Mouse (Mus musculus) kidney, postnatal 0 days (tissue): ENCODE data around the gene Gprasp2. TPM values are rescaled to one million over a fixed set of nuclear protein-coding genes. Genes with fewer than 3 reads are reported as not detected.
A peak's percentile ranks its signal among the peaks of the same experiment; 100 is the strongest.
"Not testable (repeated sequence)": the region's sequence is repeated elsewhere in the genome, so short reads cannot be mapped to it uniquely, and the experiment has no call there.

Experiments used
- ATAC-seq: fragments of 200-750 bp; cut with Nextera tagmentation; replicated peaks from 2 replicates; pipeline ENCODE4 v1.8.0; 2017; ENCODE audit warnings: low read depth, moderate number of reproducible peaks, moderate TSS enrichment, moderate library complexity; ENCODE audit not compliant: low FRiP score
- DNase-seq: peaks from one replicate; pipeline ENCODE4 v3.0.0-alpha.2; 2016; ENCODE audit warnings: low spot score
- H3K27ac ChIP-seq: fragments of 300-500 bp; sonication (generic); 2 replicates; pipeline ENCODE4 v1.5.1; 2014; ENCODE audit warnings: mild to moderate bottlenecking
- H3K27me3 ChIP-seq: fragments of 300-500 bp; sonication (generic); 2 replicates; pipeline ENCODE4 v1.6.1; 2014; ENCODE audit warnings: low read length, mixed read lengths; ENCODE audit not compliant: insufficient read depth
- H3K36me3 ChIP-seq: fragments of 300-500 bp; sonication (generic); 2 replicates; pipeline ENCODE4 v1.6.1; 2014; ENCODE audit warnings: low read length, mixed read lengths; ENCODE audit not compliant: insufficient read depth
- H3K4me1 ChIP-seq: fragments of 300-500 bp; sonication (generic); replicated peaks from 2 replicates; pipeline ENCODE4 v1.6.1; 2014; ENCODE audit warnings: antibody characterized with exemption, low read length, mixed read lengths; ENCODE audit not compliant: insufficient read depth
- H3K4me2 ChIP-seq: fragments of 300-500 bp; sonication (generic); 2 replicates; pipeline ENCODE4 v1.6.1; 2014; ENCODE audit warnings: mild to moderate bottlenecking, low read length, moderate library complexity, mixed read lengths
- H3K4me3 ChIP-seq: fragments of 300-500 bp; sonication (generic); replicated peaks from 2 replicates; pipeline ENCODE4 v1.5.1; 2014; ENCODE audit warnings: low read depth, low read length
- H3K9ac ChIP-seq: fragments of 300-500 bp; sonication (generic); 2 replicates; pipeline ENCODE4 v1.6.1; 2014; ENCODE audit warnings: low read depth, low read length
- H3K9me3 ChIP-seq: fragments of 300-500 bp; sonication (generic); replicated peaks from 2 replicates; pipeline ENCODE4 v1.6.1; 2016; ENCODE audit warnings: low read length, inconsistent platforms, mixed read lengths
- CTCF ChIP-seq: IDR thresholded peaks from 2 replicates; pipeline ENCODE4 v1.5.1; 2016; ENCODE audit warnings: antibody characterized with exemption, low read depth, mild to moderate bottlenecking, moderate library complexity
- WGBS: fragments of 180-500 bp; shearing (Covaris S2); extraction: QIAGEN DNeasy Blood & Tissue Kit; methylation state at CpG from one replicate; pipeline ENCODE4 v1.1.7; 2014; 5-methylcytosine and 5-hydroxymethylcytosine counted together
- polyA plus RNA-seq: library from polyadenylated mRNA; unstranded; fragments of >200 nt; fragmentation: Nextera tagmentation; extraction: Ambion mirVana; gene quantifications from 2 replicates; pipeline ENCODE4 v1.2.1, GENCODE M21; 2015

The Gprasp2 gene
- polyA plus RNA-seq, 1 experiment from 2014 or later, result 14.1 TPM

DNA sequence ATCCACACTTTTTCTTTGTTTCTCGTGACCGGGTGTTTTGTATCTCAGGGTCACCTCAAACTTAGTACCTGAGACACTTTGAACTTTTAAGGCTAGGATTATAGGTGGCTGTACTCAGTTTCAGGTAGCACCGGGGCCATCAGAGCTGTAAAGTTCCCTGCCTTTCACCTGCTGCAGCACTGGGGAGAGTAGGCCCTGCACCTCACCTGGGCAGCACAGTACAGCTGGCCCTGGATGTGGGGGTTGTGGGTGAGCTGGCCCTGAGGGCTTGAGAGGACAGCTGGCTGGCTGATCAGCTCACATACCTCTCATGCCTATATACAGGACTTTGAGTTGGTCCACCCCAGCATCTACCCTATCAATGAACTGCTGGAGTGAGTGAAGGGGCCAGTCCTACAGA is 34.7 kb upstream of the Gprasp2 start:
- no peaks in the 10 kb centered on the region for H3K4me1 ChIP-seq
- TF ChIP-seq CTCF, result no peak
- H3K4me2 ChIP-seq, result no peak overlapping the region
- ATAC-seq (no peak), DNase-seq (no peak)
- H3K9ac ChIP-seq, result no peak overlapping the region
- H3K27me3 ChIP-seq, result no peaks in the 10 kb centered on the region
- H3K9me3 ChIP-seq, result no peaks in the 10 kb centered on the region
- 92% methylated on average over 3 of the region's 3 CpGs for WGBS
- peaks cover 2% of the 10 kb centered on the region; the same call in 1 of the 2 replicates for H3K36me3 ChIP-seq
- H3K4me3 ChIP-seq, result no peak overlapping the region
- H3K27ac ChIP-seq, result no peak overlapping the region

GRCm38 (mm10) chrX:135805780-135806179 is 33.1 kb upstream of the Gprasp2 start:
- ATAC-seq (no peak), DNase-seq (peak; percentile 27)
- Histone ChIP-seq H3K4me2 (no peak overlapping the region), H3K27ac (no peak overlapping the region), H3K36me3 (peaks cover 2% of the 10 kb centered on the region; the same call in 1 of the 2 replicates), H3K4me3 (no peak overlapping the region), H3K9me3 (no peaks in the 10 kb centered on the region), H3K9ac (no peak overlapping the region), H3K27me3 (no peaks in the 10 kb centered on the region), H3K4me1 (no peaks in the 10 kb centered on the region)
- WGBS, result 7% methylated on average over 1 of the region's 1 CpGs
- peak; percentile 78 for TF ChIP-seq CTCF

DNA sequence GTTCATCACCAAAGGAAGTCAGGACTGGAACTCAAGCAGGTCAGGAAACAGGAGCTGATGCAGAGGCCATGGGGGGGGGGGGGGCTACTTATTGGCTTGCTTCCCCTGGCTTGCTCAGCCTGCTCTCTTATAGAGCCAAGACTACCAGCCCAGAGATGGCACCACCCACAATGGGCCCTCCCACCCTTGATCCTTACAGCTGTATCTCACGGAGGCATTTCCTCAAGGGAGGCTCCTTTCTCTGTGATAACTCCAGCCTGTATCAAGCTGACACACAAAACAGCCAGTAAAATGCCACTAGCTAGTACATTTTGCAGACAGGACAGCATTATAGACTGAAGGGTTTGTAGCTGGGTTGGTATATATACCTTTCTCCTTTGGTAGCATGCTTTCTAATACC is 2.9 kb upstream of the Gprasp2 start:
- not testable (repeated sequence) for ATAC-seq, H3K36me3 ChIP-seq, H3K9ac ChIP-seq, DNase-seq, H3K27me3 ChIP-seq, H3K4me1 ChIP-seq, H3K4me3 ChIP-seq, H3K4me2 ChIP-seq, H3K27ac ChIP-seq, H3K9me3 ChIP-seq
- 80% methylated on average over 1 of the region's 1 CpGs for WGBS

DNA sequence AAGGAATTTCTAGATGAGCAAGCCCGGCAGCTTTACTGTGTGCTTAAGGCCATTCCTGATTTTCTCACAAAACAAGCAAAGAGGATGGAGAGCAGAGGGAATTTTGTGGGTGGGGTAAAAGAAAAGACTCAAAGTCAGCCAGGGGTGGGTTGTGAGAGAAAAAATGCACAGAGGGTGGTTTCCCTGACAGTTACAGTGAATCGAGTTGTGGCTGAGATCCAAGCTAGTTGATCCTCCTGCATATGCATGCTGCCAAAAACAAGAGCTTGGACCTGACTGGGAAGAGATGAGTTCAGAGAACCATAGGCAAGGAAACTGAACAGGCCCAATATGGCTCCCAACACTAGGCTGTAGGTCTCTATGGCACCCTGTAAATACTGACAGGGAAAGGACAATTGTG is 938 bp upstream of the Gprasp2 start:
- Histone ChIP-seq H3K9me3 (no peaks in the 10 kb centered on the region), H3K4me1 (no peaks in the 10 kb centered on the region), H3K4me2 (no peak overlapping the region), H3K36me3 (no peaks in the 10 kb centered on the region), H3K4me3 (no peak overlapping the region), H3K27me3 (no peaks in the 10 kb centered on the region), H3K9ac (no peak overlapping the region), H3K27ac (no peak overlapping the region)
- DNase-seq (no peak), ATAC-seq (no peak)
- no peak for TF ChIP-seq CTCF
- WGBS, result 68% methylated on average over 2 of the region's 2 CpGs

DNA sequence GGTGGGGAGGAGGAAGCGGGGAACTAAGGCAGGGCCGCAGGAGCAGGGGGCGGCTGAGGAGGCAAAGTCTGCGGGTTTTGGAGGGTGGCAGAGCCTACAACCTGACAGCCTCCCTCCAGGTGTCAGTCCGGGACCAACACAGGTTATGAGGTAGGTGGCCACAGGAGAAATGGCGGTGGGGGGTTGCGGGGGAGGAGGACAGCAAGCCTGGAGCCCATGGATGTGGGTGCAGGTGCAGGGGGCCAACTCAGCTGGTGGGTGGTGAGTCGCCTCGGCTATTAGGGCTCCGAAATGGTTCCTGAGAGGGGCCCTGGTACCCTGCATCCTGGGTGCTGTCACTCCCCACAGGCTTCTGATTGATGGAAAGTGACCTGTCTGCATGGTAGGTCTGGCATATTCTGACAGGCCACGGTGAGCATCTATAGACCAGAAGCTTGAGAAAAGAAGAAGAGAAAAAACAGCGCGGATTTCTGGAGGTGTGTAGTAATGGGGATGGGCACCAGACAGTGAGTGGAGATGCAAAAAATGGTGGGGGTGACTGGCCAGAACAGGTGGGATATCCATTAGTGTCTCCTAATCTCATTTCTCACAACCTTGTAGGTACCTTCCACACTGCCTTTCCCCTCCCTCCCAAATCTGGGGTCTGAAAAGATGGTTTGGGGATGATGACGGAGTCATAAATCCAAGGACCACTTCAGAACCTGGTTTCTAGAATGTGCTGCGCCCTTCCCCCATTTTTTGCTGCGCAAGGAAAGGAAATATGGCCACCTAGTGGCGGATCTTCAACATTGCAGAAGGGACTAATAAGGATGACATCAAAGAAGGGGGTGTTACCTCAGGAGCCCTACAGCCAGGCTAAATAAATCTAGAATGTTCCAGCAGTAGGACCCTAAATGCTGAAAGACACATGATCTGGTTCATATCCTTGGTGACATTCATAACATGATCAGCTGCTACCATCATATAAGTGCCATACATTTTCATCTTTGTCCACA is 860 bp downstream of the Gprasp2 start:
- H3K4me1 ChIP-seq, H3K9ac ChIP-seq, H3K9me3 ChIP-seq, H3K36me3 ChIP-seq, H3K27me3 ChIP-seq, H3K27ac ChIP-seq: not testable (repeated sequence)
- peak overlapping the region; percentile 69 for H3K4me2 ChIP-seq
- ATAC-seq (peak; percentile 53), DNase-seq (peak; percentile 62)
- H3K4me3 ChIP-seq, result peak overlapping the region; percentile 41
- peak; percentile 67 for TF ChIP-seq CTCF
- 33% methylated on average over 16 of the region's 17 CpGs for WGBS

- H3K9ac ChIP-seq, H3K4me3 ChIP-seq, H3K9me3 ChIP-seq, H3K27ac ChIP-seq, H3K27me3 ChIP-seq, H3K36me3 ChIP-seq, H3K4me1 ChIP-seq, DNase-seq, H3K4me2 ChIP-seq, ATAC-seq: not testable (repeated sequence)
- 77% methylated on average over 9 of the region's 9 CpGs for WGBS
These were observed 28.0 kb downstream of the Gprasp2 start for GRCm38 (mm10) chrX:135866806-135867205.
